Mouse (Mus musculus) midbrain, embryonic 14.5 days (tissue): Measurements from ENCODE around the gene Ddi2. TPM values are rescaled to one million over a fixed set of nuclear protein-coding genes. Genes with fewer than 3 reads are reported as not detected.

Experiments used
- ATAC-seq: fragments of 200-750 bp; cut with Nextera tagmentation; 2 replicates; pipeline ENCODE4 v1.8.0; 2017; ENCODE audit warnings: moderate number of reproducible peaks, moderate library complexity; ENCODE audit not compliant: low FRiP score, low TSS enrichment
- DNase-seq: peaks from one replicate; pipeline ENCODE4 v3.0.0-alpha.2; 2015
- H3K27ac ChIP-seq: fragments of 300-500 bp; sonication (generic); replicated peaks from 2 replicates; pipeline ENCODE4 v1.5.1; 2014; ENCODE audit warnings: mild to moderate bottlenecking, low read depth, low read length, moderate library complexity
- H3K27me3 ChIP-seq: fragments of 300-500 bp; sonication (generic); 2 replicates; pipeline ENCODE4 v1.6.1; 2014; ENCODE audit warnings: low read length, control low read depth, mixed read lengths; ENCODE audit not compliant: control insufficient read depth, insufficient read depth
- H3K36me3 ChIP-seq: fragments of 300-500 bp; sonication (generic); 2 replicates; pipeline ENCODE4 v1.6.1; 2014; ENCODE audit warnings: low read length, control low read depth; ENCODE audit not compliant: control insufficient read depth, insufficient read depth
- H3K4me1 ChIP-seq: fragments of 300-500 bp; sonication (generic); 2 replicates; pipeline ENCODE4 v1.6.1; 2014; ENCODE audit warnings: mild to moderate bottlenecking, antibody characterized with exemption, low read length, control low read depth; ENCODE audit not compliant: control insufficient read depth, insufficient read depth
- H3K4me2 ChIP-seq: fragments of 300-500 bp; sonication (generic); 2 replicates; pipeline ENCODE4 v1.6.1; 2014; ENCODE audit warnings: mild to moderate bottlenecking, low read length, moderate library complexity
- H3K4me3 ChIP-seq: fragments of 300-500 bp; sonication (generic); replicated peaks from 2 replicates; pipeline ENCODE4 v1.5.1; 2014; ENCODE audit warnings: low read depth, low read length
- H3K9ac ChIP-seq: fragments of 300-500 bp; sonication (generic); replicated peaks from 2 replicates; pipeline ENCODE4 v1.6.1; 2014; ENCODE audit warnings: mild to moderate bottlenecking, low read length, moderate library complexity
- H3K9me3 ChIP-seq: fragments of 300-500 bp; sonication (generic); 2 replicates; pipeline ENCODE4 v1.6.1; 2016; ENCODE audit warnings: low read length, control low read depth, mixed read lengths; ENCODE audit not compliant: control insufficient read depth
- WGBS: fragments of 180-500 bp; shearing (Covaris S2); extraction: QIAGEN DNeasy Blood & Tissue Kit; methylation state at CpG from one replicate; pipeline ENCODE4 v1.1.7; 2014; 5-methylcytosine and 5-hydroxymethylcytosine counted together
- polyA plus RNA-seq: library from polyadenylated mRNA; unstranded; fragments of >200 nt; fragmentation: Nextera tagmentation; extraction: Ambion mirVana; gene quantifications from 2 replicates; pipeline ENCODE4 v1.2.1, GENCODE M21; 2014

Gene Ddi2
- polyA plus RNA-seq, 1 experiment from 2014 or later, result 12.9 TPM

DNA sequence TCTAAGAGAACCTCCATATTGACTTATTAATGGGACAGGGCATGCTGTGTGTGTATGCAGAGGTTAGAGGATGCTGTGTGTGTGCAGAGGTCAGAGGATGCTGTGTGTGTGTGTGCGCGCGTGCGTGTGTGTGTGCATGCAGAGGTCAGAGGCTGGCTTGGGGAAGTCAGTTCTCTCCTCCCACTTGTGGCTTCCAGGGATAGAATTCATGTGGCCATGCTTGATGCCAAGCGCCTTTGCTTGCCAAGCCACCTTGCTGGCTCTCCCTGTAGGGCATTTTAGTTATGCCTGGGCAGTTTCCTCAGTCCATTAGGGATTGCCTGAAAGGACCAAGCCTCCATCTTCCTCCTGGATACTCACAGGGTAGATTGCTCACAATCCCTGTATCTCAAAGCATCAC, 86.5 kb downstream of the Ddi2 start:
- WGBS, result 99% methylated on average over 5 of the region's 5 CpGs
- Histone ChIP-seq H3K4me2 (no peak overlapping the region), H3K9me3 (no peaks in the 10 kb centered on the region), H3K4me1 (no peaks in the 10 kb centered on the region), H3K27me3 (no peaks in the 10 kb centered on the region), H3K36me3 (peaks cover 76% of the 10 kb centered on the region), H3K4me3 (no peak overlapping the region), H3K27ac (no peak overlapping the region), H3K9ac (no peak overlapping the region)
- ATAC-seq (no peak), DNase-seq (no peak)

DNA sequence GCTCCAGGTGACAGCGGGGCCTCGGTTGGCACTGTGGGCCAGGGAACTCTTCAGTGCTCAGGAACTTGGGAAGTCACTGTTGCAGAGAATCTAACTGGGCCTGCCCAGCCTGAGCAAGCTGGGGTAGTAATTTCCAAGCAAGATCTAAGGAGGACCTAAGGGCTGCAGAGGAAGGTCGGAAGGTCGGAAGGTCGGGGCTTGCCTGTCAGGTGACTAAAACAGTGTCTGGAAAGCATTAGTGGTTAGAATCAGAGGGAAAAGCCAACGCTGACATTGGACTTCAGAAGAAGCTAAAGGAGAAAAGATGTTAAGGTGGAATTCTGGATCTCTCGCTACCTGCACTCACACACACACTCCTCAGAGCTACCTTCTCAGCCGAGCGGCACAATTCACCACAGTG, 87.2 kb downstream of the Ddi2 start:
- Histone ChIP-seq H3K4me2 (no peak overlapping the region), H3K9me3 (no peaks in the 10 kb centered on the region), H3K9ac (no peak overlapping the region), H3K36me3 (peaks cover 76% of the 10 kb centered on the region), H3K4me3 (no peak overlapping the region), H3K27ac (no peak overlapping the region), H3K27me3 (no peaks in the 10 kb centered on the region), H3K4me1 (no peaks in the 10 kb centered on the region)
- 87% methylated on average over 9 of the region's 9 CpGs for WGBS
- ATAC-seq, result no peak
- DNase-seq, result no peak

DNA sequence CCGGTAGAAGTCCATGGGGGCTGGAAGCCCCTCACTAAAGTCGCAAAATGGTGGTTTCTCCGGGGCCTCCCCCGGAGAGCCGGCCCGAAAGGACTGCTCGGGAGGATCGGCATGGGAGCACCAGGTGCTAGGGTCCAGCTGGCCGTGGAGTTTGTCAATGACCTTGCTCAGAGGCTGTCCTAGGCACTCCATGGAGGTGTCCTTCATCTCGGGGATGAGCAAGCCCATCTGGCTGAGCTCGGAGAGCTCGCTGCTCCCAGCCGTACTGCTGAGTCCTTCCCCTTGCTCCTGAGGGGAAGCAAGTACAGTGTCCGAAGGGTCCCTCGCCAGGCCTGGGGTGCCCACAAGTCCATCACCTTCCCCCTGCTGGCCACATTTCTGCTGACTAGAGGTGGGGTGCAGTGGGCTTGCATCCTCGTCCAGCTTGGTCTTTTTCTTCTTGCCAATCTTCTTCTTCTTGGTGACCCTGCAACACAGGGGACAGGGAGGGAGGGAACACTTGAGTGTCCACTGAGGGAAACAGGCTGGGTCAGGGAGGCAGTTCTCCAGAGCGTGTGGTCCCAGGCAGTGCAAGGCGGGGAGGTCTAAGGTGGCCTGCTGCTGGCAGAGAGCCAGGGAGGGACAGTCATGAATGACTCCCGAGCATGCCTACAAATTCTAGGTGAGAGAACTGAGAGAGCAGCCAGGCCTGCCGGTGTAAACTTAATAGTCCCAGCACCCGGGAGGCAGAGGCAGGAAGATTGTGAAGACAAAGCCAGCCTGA, 90.9 kb downstream of the Ddi2 start:
- Histone ChIP-seq H3K9ac (no peak overlapping the region), H3K4me2 (no peak overlapping the region), H3K4me3 (no peak overlapping the region), H3K27me3 (no peaks in the 10 kb centered on the region), H3K36me3 (peaks cover 85% of the 10 kb centered on the region), H3K4me1 (no peaks in the 10 kb centered on the region), H3K9me3 (no peaks in the 10 kb centered on the region), H3K27ac (no peak overlapping the region)
- ATAC-seq, result no peak
- 93% methylated on average over 21 of the region's 21 CpGs for WGBS
- no peak for DNase-seq

DNA sequence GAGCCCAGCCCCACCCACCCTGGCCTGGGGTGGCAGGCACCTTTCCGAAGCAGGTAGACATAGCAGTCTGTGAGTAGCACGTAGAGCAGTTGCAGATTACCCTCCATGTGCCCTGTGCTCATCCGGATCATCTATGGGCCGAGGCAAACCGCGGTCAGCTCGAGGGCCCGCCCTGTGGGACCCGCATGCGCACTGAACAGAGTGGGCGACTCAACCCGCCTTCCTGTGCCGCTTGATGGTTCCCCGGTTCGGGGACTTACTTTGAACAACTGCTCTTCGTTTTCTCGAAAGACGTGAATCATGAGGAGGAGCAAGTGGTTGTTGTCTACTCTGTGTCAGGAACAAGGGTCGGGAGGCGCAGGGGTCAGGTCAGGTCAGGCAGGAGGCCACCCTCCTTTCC, 92.0 kb downstream of the Ddi2 start:
- H3K4me3 ChIP-seq, result no peak overlapping the region

DNA sequence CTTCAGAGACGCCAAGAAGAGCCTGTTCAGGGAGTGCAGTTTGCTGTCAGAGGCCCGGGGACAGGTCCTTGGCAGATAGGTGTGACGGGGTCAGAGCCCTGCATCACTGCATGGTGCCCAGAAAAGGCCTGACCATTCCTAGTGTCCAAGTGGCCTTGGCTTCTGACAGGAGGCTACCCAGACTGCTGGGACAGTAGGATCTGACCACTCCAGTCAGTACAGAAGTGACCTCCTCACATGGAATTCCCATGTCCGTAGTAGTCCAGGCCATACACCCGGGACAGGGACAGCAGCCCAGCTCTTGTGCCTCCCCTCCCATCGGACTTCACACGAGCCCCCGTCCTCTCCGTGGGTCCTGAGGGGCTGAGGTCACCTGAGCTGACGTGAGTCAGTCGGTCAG, 93.2 kb downstream of the Ddi2 start:
- H3K4me2 ChIP-seq, result no peak overlapping the region
- H3K27ac ChIP-seq, result no peak overlapping the region
- no peak overlapping the region for H3K4me3 ChIP-seq
- H3K27me3 ChIP-seq, result no peaks in the 10 kb centered on the region
- ATAC-seq (no peak), DNase-seq (no peak)
- WGBS, result 92% methylated on average over 11 of the region's 11 CpGs
- H3K9ac ChIP-seq, result no peak overlapping the region
- peaks cover 82% of the 10 kb centered on the region for H3K36me3 ChIP-seq
- no peaks in the 10 kb centered on the region for H3K4me1 ChIP-seq
- H3K9me3 ChIP-seq, result no peaks in the 10 kb centered on the region

More for the DNA sequence above, 92.0 kb downstream of the Ddi2 start:
- H3K9me3 ChIP-seq, result no peaks in the 10 kb centered on the region
- ATAC-seq (no peak), DNase-seq (no peak)
- H3K27ac ChIP-seq, result no peak overlapping the region
- no peak overlapping the region for H3K4me2 ChIP-seq
- no peaks in the 10 kb centered on the region for H3K27me3 ChIP-seq
- H3K4me1 ChIP-seq, result no peaks in the 10 kb centered on the region
- no peak overlapping the region for H3K9ac ChIP-seq
- H3K36me3 ChIP-seq, result peaks cover 83% of the 10 kb centered on the region
- WGBS, result 98% methylated on average over 20 of the region's 20 CpGs

DNA sequence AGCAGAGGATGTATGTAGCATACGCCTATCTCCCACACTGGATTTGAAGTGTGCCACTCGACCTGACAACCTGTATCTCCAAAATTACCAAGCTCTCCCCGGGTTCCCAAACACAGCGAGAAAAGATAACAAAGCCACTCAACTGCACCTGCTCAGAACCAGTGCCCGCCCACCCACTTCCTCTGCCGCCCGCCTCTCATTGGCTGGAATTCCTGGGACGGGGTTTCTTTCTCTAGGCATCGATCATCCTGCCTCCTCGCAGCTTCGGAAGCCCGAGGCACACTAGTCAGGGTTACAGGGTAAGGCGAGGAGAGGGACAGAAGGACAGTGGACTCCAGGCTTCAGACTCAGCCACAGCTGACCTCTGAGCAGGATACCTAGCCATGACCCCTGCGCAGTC, 94.6 kb downstream of the Ddi2 start:
- Histone ChIP-seq H3K4me3 (no peak overlapping the region), H3K27me3 (no peaks in the 10 kb centered on the region), H3K4me1 (no peaks in the 10 kb centered on the region), H3K36me3 (peaks cover 72% of the 10 kb centered on the region), H3K9me3 (no peaks in the 10 kb centered on the region), H3K4me2 (no peak overlapping the region), H3K27ac (no peak overlapping the region), H3K9ac (no peak overlapping the region)
- WGBS, result 87% methylated on average over 14 of the region's 14 CpGs
- no peak for ATAC-seq
- DNase-seq, result no peak

Other genes starting within 250 kb of the Ddi2 start
- 17.3 and 23.9 TPM in 2 replicates for gene Spen, start 184.8 kb downstream of the Ddi2 start, polyA plus RNA-seq
- 32.6 and 34.2 TPM in 2 replicates for gene Fblim1, start 117.3 kb downstream of the Ddi2 start, polyA plus RNA-seq
- gene Tmem82, start 104.8 kb downstream of the Ddi2 start, polyA plus RNA-seq, result 0.08 and 0.16 TPM in 2 replicates
- 0.11 TPM in 1 of 2 replicates, not detected in the other for gene Slc25a34, start 99.6 kb downstream of the Ddi2 start, polyA plus RNA-seq
- 5.1 and 8.4 TPM in 2 replicates for gene Plekhm2, start 58.5 kb downstream of the Ddi2 start, polyA plus RNA-seq
- not detected in 2 replicates for gene Rsc1a1, start 37.8 kb downstream of the Ddi2 start, polyA plus RNA-seq
- gene Agmat, start 23.3 kb upstream of the Ddi2 start, polyA plus RNA-seq, result not detected in 2 replicates
- gene Dnajc16, start 67.5 kb upstream of the Ddi2 start, polyA plus RNA-seq, result 6.0 and 6.7 TPM in 2 replicates
- 18.4 and 18.5 TPM in 2 replicates for gene Casp9, start 70.2 kb upstream of the Ddi2 start, polyA plus RNA-seq
- not detected in 2 replicates for gene Cela2a, start 102.7 kb upstream of the Ddi2 start, polyA plus RNA-seq
- gene Ctrc, start 122.9 kb upstream of the Ddi2 start, polyA plus RNA-seq, result not detected in 2 replicates
- gene Efhd2, start 151.5 kb upstream of the Ddi2 start, polyA plus RNA-seq, result 53.8 and 54.0 TPM in 2 replicates